Mouse (Mus musculus): ENCODE measurements at regions not wholly inside any gene's neighbourhood (a gene's known extent, or its start where the extent isn't known, plus 50 kb on each side); places are given as distances from the start of the nearest gene placed in this dataset.

DNA sequence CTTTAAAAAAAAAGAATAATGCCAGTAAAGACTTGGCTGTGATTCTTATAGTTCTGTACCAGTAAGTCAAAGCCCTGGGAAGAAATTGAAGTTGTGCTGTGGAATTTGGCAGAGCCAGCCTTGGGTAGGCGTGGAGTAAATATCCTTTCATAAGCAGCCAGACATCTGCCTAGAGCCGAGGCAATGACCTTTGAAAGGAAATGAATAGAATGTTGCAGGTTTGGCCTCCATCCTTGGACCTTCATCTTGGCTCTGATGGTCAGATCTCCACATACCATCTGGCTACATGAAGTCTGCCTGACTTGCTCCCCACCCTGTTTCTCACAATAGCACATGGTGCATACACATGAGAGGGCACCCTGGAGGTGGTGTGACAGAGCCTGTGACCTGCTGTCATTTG is 174.9 kb upstream of the Nmur2 start:
- Histone ChIP-seq H3K9ac (ENCODE audit: insufficient read depth, low read depth) (no peak overlapping the region), H3K27ac (ENCODE audit: insufficient read depth, low read depth) (no peak overlapping the region), H3K36me3 (replicated peaks in 1 of 2; ENCODE audit: control insufficient read depth in 1 of 2, insufficient read depth in 1 of 2, low read length in 1 of 2) (no peaks in the 10 kb centered on the region), H3K9me3 (replicated peaks; ENCODE audit: low read length) (peaks cover 12% of the 10 kb centered on the region), H3K79me2 (replicated peaks; ENCODE audit: control insufficient read depth, extremely low read depth, insufficient read depth, poor library complexity, severe bottlenecking) (no peaks in the 10 kb centered on the region), H3K27me3 (replicated peaks) (no peaks in the 10 kb centered on the region), H3K4me2 (ENCODE audit: insufficient read depth, low read depth, poor library complexity, severe bottlenecking) (no peak overlapping the region), H3K4me1 (ENCODE audit: control insufficient read depth in 1 of 2, insufficient read depth in 2 of 2) (peaks cover 0 to 7% of the 10 kb centered on the region in 2 experiments; a peak in 1 of 4 replicates), H3K4me3 (replicated peaks in 1 of 3; ENCODE audit: low read depth in 2 of 3, low read length in 2 of 3, poor library complexity in 1 of 3) (no peak overlapping the region)
- no peak for DNase-seq (ENCODE audit: extremely low read depth)
- in situ Hi-C loops (cut with MboI; ENCODE audit: low pct_ligation_motif_present, low pct_unique_long_range_greater_than_20kb, low sequenced_read_pairs) (no loop called here), dilution Hi-C loops (cut with MboI; ENCODE audit: extremely low pct_ligation_motif_present, extremely low pct_unique_long_range_greater_than_20kb, low sequenced_read_pairs) (no loop called here)
- TF ChIP-seq HCFC1 (IDR thresholded peaks at IDR 0.05; ENCODE audit: low read depth, low read length) (no peak), RAD21 (IDR thresholded peaks at IDR 0.05; ENCODE audit: low read depth, low read length) (no peak), TBP (conservative IDR thresholded peaks at IDR 0.05; ENCODE audit: low read depth, low read length) (no peak), KAT2A (IDR thresholded peaks at IDR 0.05; ENCODE audit: insufficient replicate concordance, low read length) (no peak), ZC3H11A (IDR thresholded peaks at IDR 0.05; ENCODE audit: low read depth, low read length) (no peak), NELFE (IDR thresholded peaks at IDR 0.05; ENCODE audit: low read depth, low read length) (no peak), CHD1 (IDR thresholded peaks at IDR 0.05; ENCODE audit: low read depth, low read length) (no peak), MAZ (IDR thresholded peaks at IDR 0.05; ENCODE audit: low read depth, low read length) (no peak), PAX5 (IDR thresholded peaks at IDR 0.05; ENCODE audit: low read length) (no peak), MXI1 (IDR thresholded peaks at IDR 0.05; ENCODE audit: low read depth, low read length) (no peak), MYC (IDR thresholded peaks at IDR 0.05; ENCODE audit: low read depth, low read length) (no peak), SMC3 (IDR thresholded peaks at IDR 0.05; ENCODE audit: low read depth, low read length) (no peak), JUN (IDR thresholded peaks at IDR 0.05; ENCODE audit: insufficient read depth, low read depth, low read length) (no peak), IRF4 (IDR thresholded peaks at IDR 0.05; ENCODE audit: low read depth, low read length) (no peak), USF1 (IDR thresholded peaks at IDR 0.05; ENCODE audit: low read depth, low read length) (no peak), RCOR1 (conservative IDR thresholded peaks at IDR 0.05; ENCODE audit: low read depth, low read length) (no peak), ZNF384 (IDR thresholded peaks at IDR 0.05; ENCODE audit: low read depth, low read length) (no peak), POLR2A (IDR thresholded peaks at IDR 0.05; ENCODE audit: low read depth, low read length) (no peak), E2F4 (IDR thresholded peaks at IDR 0.05; ENCODE audit: insufficient replicate concordance, low read depth, low read length) (no peak), MAFK (IDR thresholded peaks at IDR 0.05; ENCODE audit: insufficient replicate concordance, low read length) (no peak)

DNA sequence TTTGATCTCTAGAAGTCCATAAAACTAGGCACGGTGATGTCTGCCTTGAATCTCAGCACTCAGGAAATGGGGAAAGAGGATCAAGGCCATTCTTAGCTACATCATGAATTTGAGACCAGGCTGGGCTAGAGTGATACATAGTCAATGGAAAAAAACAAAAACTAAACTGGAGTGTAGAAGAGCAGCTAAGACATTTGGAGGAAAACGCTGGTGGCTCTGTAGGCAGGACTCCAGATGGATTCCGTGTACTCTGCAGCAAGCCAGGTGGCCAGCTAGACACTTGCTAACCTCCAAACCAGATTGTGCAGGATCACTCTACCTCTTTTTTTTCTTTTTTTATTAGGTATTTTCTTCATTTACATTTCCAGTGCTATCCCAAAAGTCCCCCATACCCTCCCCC is 161.0 kb upstream of the Nmur2 start:
- Histone ChIP-seq H3K4me1 (ENCODE audit: control insufficient read depth in 1 of 2, insufficient read depth in 2 of 2) (no peaks in the 10 kb centered on the region), H3K27ac (ENCODE audit: insufficient read depth, low read depth) (no peak overlapping the region), H3K4me3 (replicated peaks in 1 of 3; ENCODE audit: low read depth in 2 of 3, low read length in 2 of 3, poor library complexity in 1 of 3) (no peak overlapping the region), H3K79me2 (replicated peaks; ENCODE audit: control insufficient read depth, extremely low read depth, insufficient read depth, poor library complexity, severe bottlenecking) (no peaks in the 10 kb centered on the region), H3K9ac (ENCODE audit: insufficient read depth, low read depth) (no peak overlapping the region), H3K9me3 (replicated peaks; ENCODE audit: low read length) (peaks cover 3% of the 10 kb centered on the region), H3K27me3 (replicated peaks) (no peaks in the 10 kb centered on the region), H3K36me3 (replicated peaks in 1 of 2; ENCODE audit: control insufficient read depth in 1 of 2, insufficient read depth in 1 of 2, low read length in 1 of 2) (no peaks in the 10 kb centered on the region), H3K4me2 (ENCODE audit: insufficient read depth, low read depth, poor library complexity, severe bottlenecking) (no peak overlapping the region)
- TF ChIP-seq USF2 (conservative IDR thresholded peaks at IDR 0.05; ENCODE audit: low read depth, low read length): no peak
- TF ChIP-seq MXI1 (IDR thresholded peaks at IDR 0.05; ENCODE audit: low read depth, low read length): no peak
- TF ChIP-seq NRF1 (IDR thresholded peaks at IDR 0.05; ENCODE audit: low read depth, low read length): no peak
- no peak for TF ChIP-seq SMC3 (IDR thresholded peaks at IDR 0.05; ENCODE audit: low read depth, low read length)
- TF ChIP-seq ZNF384 (IDR thresholded peaks at IDR 0.05; ENCODE audit: low read depth, low read length): no peak
- no peak for TF ChIP-seq TBP (conservative IDR thresholded peaks at IDR 0.05; ENCODE audit: low read depth, low read length)
- no peak for TF ChIP-seq ZC3H11A (IDR thresholded peaks at IDR 0.05; ENCODE audit: low read depth, low read length)
- no peak for TF ChIP-seq USF1 (IDR thresholded peaks at IDR 0.05; ENCODE audit: low read depth, low read length)
- dilution Hi-C loops (cut with MboI; ENCODE audit: extremely low pct_ligation_motif_present, extremely low pct_unique_long_range_greater_than_20kb, low sequenced_read_pairs): no loop called here
- in situ Hi-C loops (cut with MboI; ENCODE audit: low pct_ligation_motif_present, low pct_unique_long_range_greater_than_20kb, low sequenced_read_pairs): no loop called here
- no peak for DNase-seq (ENCODE audit: extremely low read depth)
